Mouse (Mus musculus) ovary, postnatal 36 days (tissue): ENCODE results near the gene Fads1.

ENCODE experiments used
- DNase-seq: peaks from one replicate; pipeline ENCODE4 v3.0.0; 2022; ENCODE audit warnings: low spot score, mixed read lengths

Fads1 gene

GRCm38 (mm10) chr19:10213796-10214471 lies 31.2 kb downstream of the Fads1 start:
- DNase-seq = no peak

GRCm38 (mm10) chr19:10216101-10216500 lies 33.4 kb downstream of the Fads1 start:
- DNase-seq = no peak

- DNase-seq = no peak
Observed at GRCm38 (mm10) chr19:10219108-10219507, 36.4 kb downstream of the Fads1 start.

- no peak for DNase-seq
Observed at GRCm38 (mm10) chr19:10219593-10219992, 36.9 kb downstream of the Fads1 start.

- no peak for DNase-seq
Observed at GRCm38 (mm10) chr19:10221585-10221984, 38.9 kb downstream of the Fads1 start.

- DNase-seq = no peak
Observed at GRCm38 (mm10) chr19:10222656-10223055, 40.0 kb downstream of the Fads1 start.

GRCm38 (mm10) chr19:10223561-10223960 lies 40.9 kb downstream of the Fads1 start:
- no peak for DNase-seq

- no peak for DNase-seq
Observed at GRCm38 (mm10) chr19:10224637-10225453, 42.2 kb downstream of the Fads1 start.

GRCm38 (mm10) chr19:10225767-10226166 lies 43.1 kb downstream of the Fads1 start:
- DNase-seq = no peak

- DNase-seq = no peak
Observed at GRCm38 (mm10) chr19:10231016-10231415, 48.3 kb downstream of the Fads1 start.

- DNase-seq = no peak
Observed at GRCm38 (mm10) chr19:10231871-10232270, 49.2 kb downstream of the Fads1 start.

- DNase-seq = no peak
Observed at GRCm38 (mm10) chr19:10232327-10233017, 49.8 kb downstream of the Fads1 start.

GRCm38 (mm10) chr19:10235784-10236565 lies 53.3 kb downstream of the Fads1 start:
- DNase-seq = no peak

- DNase-seq = no peak
Observed at GRCm38 (mm10) chr19:10238477-10238876, 55.8 kb downstream of the Fads1 start.

- no peak for DNase-seq
Observed at GRCm38 (mm10) chr19:10239419-10239818, 56.7 kb downstream of the Fads1 start.

- no peak for DNase-seq
Observed at GRCm38 (mm10) chr19:10239975-10240653, 57.4 kb downstream of the Fads1 start.

GRCm38 (mm10) chr19:10240654-10241305 lies 58.1 kb downstream of the Fads1 start, which contains the start of gene Myrf:
Gene Myrf (minus strand): TSS chr19:10240748.
- peak; percentile 84 for DNase-seq

GRCm38 (mm10) chr19:10242916-10243315 lies 60.2 kb downstream of the Fads1 start:
- no peak for DNase-seq

GRCm38 (mm10) chr19:10244183-10244582 lies 61.5 kb downstream of the Fads1 start:
- peak; percentile 61 for DNase-seq
